Mouse (Mus musculus) kidney, embryonic 14.5 days (tissue): ENCODE measurements around the gene Sult4a1. TPM values are rescaled to one million over a fixed set of nuclear protein-coding genes. Genes with fewer than 3 reads are reported as not detected.

Experiments used
- ATAC-seq: fragments of 200-750 bp; cut with Nextera tagmentation; 2 replicates; pipeline ENCODE4 v1.8.0; 2017; ENCODE audit warnings: moderate number of reproducible peaks, mild to moderate bottlenecking, moderate TSS enrichment, moderate library complexity; ENCODE audit not compliant: low FRiP score, low TSS enrichment
- H3K27ac ChIP-seq: fragments of 300-500 bp; sonication (generic); 2 replicates; pipeline ENCODE4 v1.5.1; 2014; ENCODE audit warnings: low read depth, mild to moderate bottlenecking, low read length, moderate library complexity, mixed read lengths
- H3K27me3 ChIP-seq: fragments of 300-500 bp; sonication (generic); 2 replicates; pipeline ENCODE4 v1.6.1; 2014; ENCODE audit warnings: mild to moderate bottlenecking, low read length; ENCODE audit not compliant: control insufficient read depth, insufficient read depth
- H3K36me3 ChIP-seq: fragments of 300-500 bp; sonication (generic); 2 replicates; pipeline ENCODE4 v1.6.1; 2014; ENCODE audit warnings: low read length, mixed read lengths; ENCODE audit not compliant: control insufficient read depth, insufficient read depth
- H3K4me1 ChIP-seq: fragments of 300-500 bp; sonication (generic); 2 replicates; pipeline ENCODE4 v1.6.1; 2014; ENCODE audit warnings: low read length, mixed read lengths; ENCODE audit not compliant: control insufficient read depth, insufficient read depth
- H3K4me2 ChIP-seq: fragments of 300-500 bp; sonication (generic); replicated peaks from 2 replicates; pipeline ENCODE4 v1.6.1; 2014; ENCODE audit warnings: low read depth, mild to moderate bottlenecking, low read length
- H3K4me3 ChIP-seq: fragments of 300-500 bp; sonication (generic); 2 replicates; pipeline ENCODE4 v1.5.1; 2014; ENCODE audit warnings: mild to moderate bottlenecking, low read length
- H3K9ac ChIP-seq: fragments of 300-500 bp; sonication (generic); 2 replicates; pipeline ENCODE4 v1.6.1; 2014; ENCODE audit warnings: low read depth, mild to moderate bottlenecking, low read length, moderate library complexity
- H3K9me3 ChIP-seq: fragments of 300-500 bp; sonication (generic); 2 replicates; pipeline ENCODE4 v1.6.1; 2016; ENCODE audit warnings: low read length; ENCODE audit not compliant: control insufficient read depth
- WGBS: fragments of 180-500 bp; shearing (Covaris S2); extraction: QIAGEN DNeasy Blood & Tissue Kit; methylation state at CpG from one replicate; pipeline ENCODE4 v1.1.7; 2014; 5-methylcytosine and 5-hydroxymethylcytosine counted together
- polyA plus RNA-seq: library from polyadenylated mRNA; unstranded; fragments of >200 nt; fragmentation: Nextera tagmentation; extraction: Ambion mirVana; gene quantifications from 2 replicates; pipeline ENCODE4 v1.2.1, GENCODE M21; 2014

Gene Sult4a1
- polyA plus RNA-seq, result 0.10 and 0.28 TPM in 2 replicates

DNA sequence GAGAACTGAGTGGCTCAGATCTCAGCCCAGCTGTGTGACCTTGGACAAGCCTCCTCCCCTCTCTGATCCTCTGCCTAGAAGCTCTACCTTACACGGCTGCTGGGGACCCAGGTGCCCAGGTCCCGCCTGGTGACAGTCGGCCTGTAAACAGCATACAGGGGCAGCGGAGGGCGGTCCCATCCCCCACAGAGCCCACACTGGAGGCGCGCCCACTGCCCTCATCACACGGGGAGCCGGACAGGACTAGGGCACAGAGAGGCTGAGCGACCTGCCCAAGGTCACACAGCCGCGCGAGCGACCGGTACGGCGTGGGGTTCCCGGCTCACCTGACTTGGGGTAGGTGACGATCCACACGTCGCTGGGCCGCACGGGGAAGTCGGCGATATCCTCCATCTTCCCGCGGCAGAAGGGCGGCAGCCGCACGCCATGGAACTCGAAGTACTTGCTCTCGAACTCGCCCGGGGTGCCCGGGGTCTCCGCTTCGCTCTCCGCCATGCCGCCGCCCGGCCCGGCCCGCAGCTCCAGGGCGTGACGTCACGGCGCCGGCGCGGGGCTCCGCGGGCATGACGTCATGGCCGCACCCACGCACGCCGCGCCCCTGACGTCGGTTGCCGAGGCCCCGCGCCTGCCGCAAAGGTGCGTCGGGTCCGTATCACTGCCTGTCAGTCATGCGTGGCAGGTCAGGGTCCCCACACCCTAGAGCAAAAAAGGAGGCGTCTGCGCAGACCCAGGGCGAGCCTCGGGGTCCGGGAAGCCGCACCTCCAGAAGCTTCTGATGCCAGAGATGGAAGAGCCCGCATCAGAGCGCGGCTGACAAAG, at the start of gene Sult4a1:
Gene Sult4a1 (minus strand): TSS at position 650 of the 819 bp plus-strand sequence.
- H3K36me3 ChIP-seq, result no peaks in the 10 kb centered on the region
- peaks cover 36% of the 10 kb centered on the region for H3K27me3 ChIP-seq
- no peak for ATAC-seq
- peak within 1 kb of the TSS; percentile 92 for H3K4me2 ChIP-seq
- H3K9me3 ChIP-seq, result no peaks in the 10 kb centered on the region
- H3K9ac ChIP-seq, result peak within 1 kb of the TSS; percentile 40
- WGBS, result 3% methylated on average over 75 of the region's 77 CpGs
- no peak within 1 kb of the TSS for H3K27ac ChIP-seq
- peak within 1 kb of the TSS; percentile 49 for H3K4me3 ChIP-seq
- H3K4me1 ChIP-seq, result no peaks in the 10 kb centered on the region

DNA sequence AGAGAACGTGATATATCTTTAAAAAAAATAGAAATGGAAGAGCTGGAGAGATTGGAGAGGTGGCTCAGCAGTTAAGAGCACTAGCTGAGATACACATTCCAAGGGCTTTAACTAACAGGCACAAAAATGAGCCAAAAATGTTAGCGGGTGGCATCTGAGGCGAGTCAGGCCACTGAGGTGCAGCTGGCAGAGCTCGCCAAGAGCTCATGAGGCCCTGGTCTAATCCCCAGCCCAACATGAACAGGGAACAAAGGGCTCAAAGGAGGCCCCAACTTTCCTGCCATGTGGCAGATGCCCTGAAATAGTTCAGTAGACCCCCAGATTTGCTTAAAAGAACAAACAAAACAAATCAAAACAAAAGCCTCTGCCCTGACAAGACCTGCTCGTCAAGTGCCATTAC, 35.4 kb upstream of the Sult4a1 start:
- no peak overlapping the region for H3K4me2 ChIP-seq
- no peaks in the 10 kb centered on the region for H3K4me1 ChIP-seq
- no peaks in the 10 kb centered on the region for H3K36me3 ChIP-seq
- no peaks in the 10 kb centered on the region for H3K27me3 ChIP-seq
- H3K9ac ChIP-seq, result no peak overlapping the region
- no peak overlapping the region for H3K27ac ChIP-seq
- WGBS, result 78% methylated on average over 5 of the region's 5 CpGs
- no peaks in the 10 kb centered on the region for H3K9me3 ChIP-seq
- no peak for ATAC-seq
- no peak overlapping the region for H3K4me3 ChIP-seq

DNA sequence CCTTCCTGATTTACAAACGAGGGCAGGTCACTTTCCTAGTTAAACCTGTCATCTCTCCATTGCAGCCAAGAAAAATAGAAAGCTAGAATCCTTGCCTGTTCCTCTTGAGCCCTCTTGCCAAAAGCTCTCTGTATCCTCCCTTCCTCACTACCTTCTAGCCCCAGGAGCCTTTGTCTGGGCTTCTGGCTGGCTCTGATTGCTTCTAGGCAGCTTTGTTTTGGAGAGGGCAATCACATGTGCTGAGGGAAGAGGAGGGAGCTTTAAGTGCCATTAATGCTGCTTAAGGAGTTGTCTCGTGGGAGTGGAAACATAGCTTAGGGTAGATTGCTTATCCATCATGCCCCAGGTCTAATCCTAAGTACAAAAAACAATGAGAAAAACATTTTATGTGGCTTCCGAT, 34.6 kb upstream of the Sult4a1 start:
- H3K4me2 ChIP-seq, result no peak overlapping the region
- no peak overlapping the region for H3K4me3 ChIP-seq
- no peaks in the 10 kb centered on the region for H3K36me3 ChIP-seq
- H3K4me1 ChIP-seq, result no peaks in the 10 kb centered on the region
- no peak overlapping the region for H3K27ac ChIP-seq
- no peaks in the 10 kb centered on the region for H3K9me3 ChIP-seq
- 45% methylated on average over 3 of the region's 3 CpGs for WGBS
- H3K27me3 ChIP-seq, result no peaks in the 10 kb centered on the region
- no peak for ATAC-seq
- H3K9ac ChIP-seq, result no peak overlapping the region

DNA sequence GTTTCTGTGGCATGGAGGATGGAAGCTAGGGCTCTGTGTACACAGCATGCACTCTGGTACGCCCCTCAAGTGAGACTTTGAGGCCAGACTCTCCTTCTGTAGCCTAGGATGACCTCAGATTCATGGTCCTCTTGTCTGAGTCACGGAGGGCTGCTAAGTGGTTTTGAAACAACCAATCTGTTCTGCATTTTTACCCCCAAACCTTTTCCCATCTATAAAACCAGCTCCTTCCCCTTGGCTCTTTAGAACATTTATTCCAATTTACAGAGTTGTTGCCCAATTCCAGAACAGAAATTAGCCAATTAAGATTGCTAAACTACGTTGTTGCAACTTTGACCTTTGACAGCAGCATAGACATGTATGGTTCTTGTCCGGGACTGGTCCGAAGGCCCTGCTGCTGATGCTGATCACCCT, 34.0 kb upstream of the Sult4a1 start:
- WGBS, result 74% methylated on average over 5 of the region's 5 CpGs
- Histone ChIP-seq H3K4me2 (no peak overlapping the region), H3K9me3 (no peaks in the 10 kb centered on the region), H3K9ac (no peak overlapping the region), H3K36me3 (no peaks in the 10 kb centered on the region), H3K27me3 (no peaks in the 10 kb centered on the region), H3K27ac (no peak overlapping the region), H3K4me1 (no peaks in the 10 kb centered on the region), H3K4me3 (no peak overlapping the region)
- no peak for ATAC-seq

DNA sequence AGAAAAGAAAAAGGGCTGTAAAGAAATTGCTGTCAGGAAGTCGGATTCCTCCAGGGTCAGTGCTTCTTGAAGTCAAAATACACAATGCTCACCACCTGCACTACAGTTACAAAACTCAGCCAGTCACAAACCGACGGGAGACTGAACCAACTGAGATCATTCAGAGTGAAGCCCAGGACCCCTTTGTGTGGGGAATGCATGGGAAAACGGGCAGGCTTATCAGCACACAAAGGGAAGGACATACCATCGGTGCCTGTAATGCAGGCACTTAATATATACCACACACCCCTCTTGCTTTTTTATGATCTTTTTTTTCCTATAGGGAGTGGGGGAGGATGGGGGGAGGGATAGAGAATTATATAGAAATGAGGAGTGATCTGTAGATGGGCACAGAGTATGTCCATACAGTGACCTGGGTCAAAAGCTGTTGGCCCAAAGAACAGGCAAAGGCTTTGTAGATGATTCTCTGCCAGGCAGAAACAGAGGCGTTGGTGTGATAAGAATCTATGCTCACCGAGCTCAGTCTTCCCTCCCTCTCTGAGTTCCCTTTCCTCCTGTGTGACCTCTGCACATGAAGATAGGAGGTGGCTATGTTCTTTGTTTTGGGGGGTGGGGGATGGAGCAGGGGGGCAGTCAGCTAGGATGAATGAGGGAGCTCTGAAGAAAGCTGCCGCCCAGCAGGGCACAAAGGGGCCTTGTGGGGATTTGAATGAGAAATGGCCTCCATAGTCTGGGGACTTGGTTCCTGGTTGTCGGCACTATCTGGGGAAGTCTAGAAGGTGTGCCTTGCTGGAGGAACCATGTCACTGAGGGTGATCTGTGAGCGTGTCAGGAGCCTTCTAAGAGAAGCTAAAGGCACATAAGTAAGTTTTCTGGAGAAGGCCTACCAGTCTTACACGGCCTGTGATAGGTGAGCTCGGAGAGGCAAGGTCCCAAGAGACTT, 31.2 kb upstream of the Sult4a1 start:
- Histone ChIP-seq H3K27ac (no peak overlapping the region), H3K36me3 (no peaks in the 10 kb centered on the region)
- 51% methylated on average over 12 of the region's 12 CpGs for WGBS

DNA sequence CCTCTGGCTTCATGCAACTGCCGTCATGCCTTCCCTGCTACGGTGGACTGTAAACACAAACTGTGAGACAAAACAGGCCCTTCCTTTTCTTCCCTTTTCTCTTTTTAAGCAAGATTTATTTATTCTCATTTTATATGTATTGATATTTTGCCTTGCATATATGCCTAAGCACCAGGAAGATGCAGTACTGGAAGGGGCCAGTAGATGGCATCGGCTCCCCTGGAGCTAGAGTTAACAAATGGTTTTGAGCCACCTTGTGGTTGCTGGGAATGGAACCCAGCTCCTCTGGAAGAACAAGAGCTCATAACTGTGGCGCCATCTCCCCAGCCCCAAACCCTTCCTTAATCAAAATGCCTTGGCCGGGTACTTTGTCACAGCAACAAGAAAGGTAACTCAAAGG, 29.9 kb upstream of the Sult4a1 start:
- Histone ChIP-seq H3K9me3 (no peaks in the 10 kb centered on the region), H3K4me1 (no peaks in the 10 kb centered on the region), H3K4me2 (no peak overlapping the region), H3K27me3 (no peaks in the 10 kb centered on the region), H3K9ac (no peak overlapping the region), H3K36me3 (no peaks in the 10 kb centered on the region), H3K4me3 (no peak overlapping the region), H3K27ac (no peak overlapping the region)
- WGBS, result 88% methylated on average over 5 of the region's 5 CpGs
- ATAC-seq, result no peak

More for the DNA sequence above, 31.2 kb upstream of the Sult4a1 start:
- H3K4me3 ChIP-seq, result no peak overlapping the region
- no peaks in the 10 kb centered on the region for H3K27me3 ChIP-seq
- no peak overlapping the region for H3K9ac ChIP-seq
- no peak for ATAC-seq
- H3K4me2 ChIP-seq, result no peak overlapping the region
- no peaks in the 10 kb centered on the region for H3K4me1 ChIP-seq
- H3K9me3 ChIP-seq, result no peaks in the 10 kb centered on the region

DNA sequence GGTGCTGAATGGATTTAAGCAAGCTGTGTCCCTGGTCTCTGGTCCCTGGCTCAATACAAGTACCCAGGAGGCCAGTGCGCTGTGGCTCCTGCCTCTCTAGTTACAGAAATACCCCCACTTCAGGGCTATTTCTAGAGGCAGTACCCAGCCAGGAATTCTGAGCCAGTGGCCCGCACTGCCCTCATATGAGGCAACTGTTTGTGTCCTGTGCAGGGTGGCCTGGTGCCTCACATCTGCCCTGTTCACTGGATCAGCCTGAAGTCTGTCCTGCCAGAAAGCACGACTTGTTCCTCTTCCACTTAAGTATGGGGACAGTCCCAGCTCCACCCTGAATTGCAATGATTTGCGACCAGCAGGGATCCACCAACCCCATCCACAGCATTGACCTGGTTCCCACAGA, 27.9 kb upstream of the Sult4a1 start:
- no peak for ATAC-seq

DNA sequence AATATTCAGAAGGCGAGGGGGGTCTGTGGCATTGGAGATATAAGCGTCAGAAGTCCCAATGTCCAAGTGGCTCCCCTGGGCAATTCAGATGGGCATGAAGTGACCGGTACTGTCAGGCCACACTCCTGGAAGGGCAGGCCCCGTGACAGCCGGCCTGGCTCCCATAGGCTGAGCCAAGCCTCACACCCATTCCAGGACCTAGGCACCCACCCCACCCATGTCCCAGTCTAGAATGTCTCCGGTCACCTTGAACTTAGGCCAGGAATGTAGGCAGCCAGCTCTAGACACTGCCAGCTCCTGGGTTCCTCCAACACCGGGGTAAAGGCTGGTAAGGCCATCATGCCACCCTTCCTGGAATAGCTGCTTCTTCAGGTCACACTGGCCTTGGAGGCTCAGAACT, 26.4 kb upstream of the Sult4a1 start:
- ATAC-seq, result no peak
- no peak overlapping the region for H3K4me2 ChIP-seq
- H3K9me3 ChIP-seq, result no peaks in the 10 kb centered on the region
- H3K27ac ChIP-seq, result no peak overlapping the region
- H3K4me1 ChIP-seq, result no peaks in the 10 kb centered on the region
- no peaks in the 10 kb centered on the region for H3K27me3 ChIP-seq
- H3K9ac ChIP-seq, result no peak overlapping the region
- 87% methylated on average over 7 of the region's 7 CpGs for WGBS
- H3K36me3 ChIP-seq, result no peaks in the 10 kb centered on the region
- H3K4me3 ChIP-seq, result no peak overlapping the region

More for the DNA sequence above, 27.9 kb upstream of the Sult4a1 start:
- Histone ChIP-seq H3K9me3 (no peaks in the 10 kb centered on the region), H3K36me3 (no peaks in the 10 kb centered on the region), H3K4me1 (no peaks in the 10 kb centered on the region), H3K4me3 (no peak overlapping the region), H3K27me3 (no peaks in the 10 kb centered on the region), H3K9ac (no peak overlapping the region), H3K27ac (no peak overlapping the region), H3K4me2 (no peak overlapping the region)
- WGBS, result 68% methylated on average over 4 of the region's 4 CpGs
